Comparison of ENCODE assay signal across 13 mouse cellular contexts in the genomic region with DNA sequence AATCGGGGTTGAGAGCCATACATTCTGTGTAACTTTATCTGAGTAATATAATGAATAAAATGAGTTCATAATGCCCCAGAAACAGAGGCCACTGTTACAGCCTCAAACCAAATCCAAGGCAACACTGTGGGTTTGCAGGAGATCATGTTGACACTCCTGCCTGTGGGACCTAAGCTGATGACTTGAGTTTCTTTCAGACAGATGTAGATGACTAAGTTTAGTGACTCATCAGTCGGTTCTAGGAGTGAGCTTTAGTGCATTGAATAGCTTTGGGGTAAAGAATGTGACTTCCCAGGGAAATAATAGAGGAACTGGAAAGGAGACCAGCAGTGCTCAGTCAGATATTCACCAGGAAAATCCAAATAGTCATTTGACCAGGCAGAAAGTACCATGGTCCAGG. TPM values are rescaled to one million over a fixed set of nuclear protein-coding genes. Genes with fewer than 3 reads are reported as not detected.
DNase-seq lines count a peak whose midpoint lies in the region; ATAC-seq and TF ChIP-seq lines count a peak whose summit lies in the region.
"Had no signal": no experiment of that assay in that cellular context is flagged by ENCODE, and none has a peak within 500 bp of the region (broad histone marks: within the 10 kb centered on the region; RNA-seq: fewer than 3 reads in every experiment).

No protein-coding gene starts in this region.

- peaks cover 8% of the 10 kb centered on the region for H3K27me3 ChIP-seq in embryonic facial prominence, embryonic 14.5 days (replicated peaks; ENCODE audit: control insufficient read depth, insufficient read depth, low read length)
- peaks cover 35% of the 10 kb centered on the region for H3K27me3 ChIP-seq in embryonic facial prominence, embryonic 10.5 days (replicated peaks; ENCODE audit: low read depth, poor library complexity, severe bottlenecking)
- H3K27me3 ChIP-seq in liver, adult 2 months (ENCODE audit: control insufficient read depth, insufficient read depth, low read length), result no peaks in the 10 kb centered on the region
- H3K27me3 ChIP-seq in intestine, embryonic 15.5 days (replicated peaks), result no peaks in the 10 kb centered on the region
- no peaks in the 10 kb centered on the region for H3K27me3 ChIP-seq in neural tube, embryonic 15.5 days (replicated peaks)

- peaks cover 5% of the 10 kb centered on the region for H3K4me1 ChIP-seq in embryonic facial prominence, embryonic 14.5 days (ENCODE audit: control insufficient read depth, insufficient read depth, low read length)
- H3K4me1 ChIP-seq in embryonic facial prominence, embryonic 10.5 days, result peaks cover 24% of the 10 kb centered on the region
- no peaks in the 10 kb centered on the region for H3K4me1 ChIP-seq in liver, adult 2 months (ENCODE audit: control insufficient read depth, insufficient read depth, low read length)
- peaks cover 13% of the 10 kb centered on the region for H3K4me1 ChIP-seq in intestine, embryonic 15.5 days (replicated peaks)
- H3K4me1 ChIP-seq in neural tube, embryonic 15.5 days, result peaks cover 17% of the 10 kb centered on the region
- H3K4me1 ChIP-seq: liver, embryonic 13.5 days had no signal

- no peak for DNase-seq in embryonic facial prominence, embryonic 14.5 days (ENCODE audit: low spot score)
- DNase-seq in embryonic facial prominence, embryonic 10.5 days (ENCODE audit: low spot score), result no peak
- DNase-seq in liver, adult 2 months (ENCODE audit: extremely low read depth, low read depth, low spot score), result no peak
- no peak for DNase-seq in liver
- no peak for DNase-seq in left cerebral cortex, adult 11 months (ENCODE audit: low spot score)
- DNase-seq in layer of hippocampus, postnatal 10 days (ENCODE audit: low spot score in 2 of 2), result no peak
- DNase-seq: adrenal gland, postnatal 10 days; cerebellum, postnatal 10 days; layer of hippocampus, adult 9-11 months; liver, embryonic 13.5 days had no signal

- no peak overlapping the region for H3K9ac ChIP-seq in embryonic facial prominence, embryonic 14.5 days (ENCODE audit: low read depth, low read length)
- no peak overlapping the region for H3K9ac ChIP-seq in liver, adult 2 months (ENCODE audit: low read depth, low read length)
- H3K9ac ChIP-seq in intestine, embryonic 15.5 days, result no peak overlapping the region
- no peak overlapping the region for H3K9ac ChIP-seq in neural tube, embryonic 15.5 days (replicated peaks)
- H3K9ac ChIP-seq: liver, embryonic 13.5 days had no signal

- ATAC-seq in embryonic facial prominence, embryonic 14.5 days (ENCODE audit: low read depth), result no peak
- no peak for ATAC-seq in intestine, embryonic 15.5 days
- ATAC-seq in neural tube, embryonic 15.5 days (ENCODE audit: low FRiP score), result no peak

- TF ChIP-seq CTCF in liver, adult 2 months (IDR thresholded peaks at IDR 0.05; ENCODE audit: low read depth, low read length), result no peak

- no peaks in the 10 kb centered on the region for H3K36me3 ChIP-seq in embryonic facial prominence, embryonic 14.5 days (ENCODE audit: control insufficient read depth, insufficient read depth, low read length)
- no peaks in the 10 kb centered on the region for H3K36me3 ChIP-seq in embryonic facial prominence, embryonic 10.5 days (replicated peaks)
- H3K36me3 ChIP-seq in liver, adult 2 months (ENCODE audit: control insufficient read depth, insufficient read depth, low read length), result no peaks in the 10 kb centered on the region
- H3K36me3 ChIP-seq in intestine, embryonic 15.5 days, result no peaks in the 10 kb centered on the region
- no peaks in the 10 kb centered on the region for H3K36me3 ChIP-seq in neural tube, embryonic 15.5 days
- H3K36me3 ChIP-seq: liver, embryonic 13.5 days had no signal

- 0 out of 2 replicates have a peak overlapping the region, but pooled peaks have one; percentile 11 for H3K4me2 ChIP-seq in embryonic facial prominence, embryonic 14.5 days (ENCODE audit: low read depth, low read length)
- peak overlapping the region; percentile 91 for H3K4me2 ChIP-seq in intestine, embryonic 15.5 days (replicated peaks)
- H3K4me2 ChIP-seq in neural tube, embryonic 15.5 days, result peak overlapping the region; percentile 95
- H3K4me2 ChIP-seq: liver, embryonic 13.5 days had no signal

- TF ChIP-seq POLR2A in liver, adult 2 months (IDR thresholded peaks at IDR 0.05; ENCODE audit: extremely low read depth, insufficient read depth, low read length), result no peak

- H3K4me3 ChIP-seq in embryonic facial prominence, embryonic 14.5 days (ENCODE audit: low read depth, low read length), result no peak overlapping the region
- H3K4me3 ChIP-seq in embryonic facial prominence, embryonic 10.5 days, result no peak overlapping the region
- 0 out of 2 replicates have a peak overlapping the region, but pooled peaks have one; percentile 11 for H3K4me3 ChIP-seq in liver, adult 2 months (ENCODE audit: insufficient read depth, low read depth, low read length)
- H3K4me3 ChIP-seq in intestine, embryonic 15.5 days (replicated peaks), result peak overlapping the region; percentile 53
- H3K4me3 ChIP-seq in neural tube, embryonic 15.5 days (replicated peaks), result 0 out of 2 replicates have a peak overlapping the region, but pooled peaks have one; percentile 3
- H3K4me3 ChIP-seq: liver, embryonic 13.5 days had no signal

- 68% methylated on average over 2 of the region's 2 CpGs for WGBS in embryonic facial prominence, embryonic 14.5 days
- WGBS in embryonic facial prominence, embryonic 10.5 days, result 87% methylated on average over 2 of the region's 2 CpGs
- WGBS in liver, adult 2 months, result 73% methylated on average over 2 of the region's 2 CpGs
- WGBS in intestine, embryonic 15.5 days, result 75% methylated on average over 2 of the region's 2 CpGs
- 79% methylated on average over 2 of the region's 2 CpGs for WGBS in neural tube, embryonic 15.5 days

- no peaks in the 10 kb centered on the region for H3K9me3 ChIP-seq in embryonic facial prominence, embryonic 14.5 days (ENCODE audit: control insufficient read depth, low read length)
- no peaks in the 10 kb centered on the region for H3K9me3 ChIP-seq in embryonic facial prominence, embryonic 10.5 days
- H3K9me3 ChIP-seq in intestine, embryonic 15.5 days, result no peaks in the 10 kb centered on the region
- no peaks in the 10 kb centered on the region for H3K9me3 ChIP-seq in neural tube, embryonic 15.5 days (replicated peaks)
- H3K9me3 ChIP-seq: liver, embryonic 13.5 days had no signal

- no peaks in the 10 kb centered on the region for H3K79me2 ChIP-seq in liver, adult 2 months (ENCODE audit: control insufficient read depth, insufficient read depth, low read length)

- no peak overlapping the region for H3K27ac ChIP-seq in embryonic facial prominence, embryonic 14.5 days (replicated peaks; ENCODE audit: low read depth, low read length)
- H3K27ac ChIP-seq in embryonic facial prominence, embryonic 10.5 days (replicated peaks), result no peak overlapping the region
- H3K27ac ChIP-seq in liver, adult 2 months (replicated peaks; ENCODE audit: insufficient read depth, low read depth, low read length), result no peak overlapping the region
- H3K27ac ChIP-seq in intestine, embryonic 15.5 days, result no peak overlapping the region
- H3K27ac ChIP-seq in neural tube, embryonic 15.5 days (replicated peaks), result no peak overlapping the region
- H3K27ac ChIP-seq: liver, embryonic 13.5 days had no signal

RNA-seq across cellular contexts. Expression of a gene that starts 3.8 kb away (rescaled TPM):
- polyA plus RNA-seq in embryonic facial prominence, embryonic 14.5 days (2014; fragmentation: Nextera tagmentation; extraction: Ambion mirVana), result 51.4 and 56.7 TPM in 2 replicates
- 21.1 and 34.5 TPM in 2 replicates for polyA plus RNA-seq in embryonic facial prominence, embryonic 10.5 days (2016; fragmentation: Nextera tagmentation; extraction: Ambion mirVana)
- 9.5 and 12.0 TPM in 2 replicates for total RNA-seq in liver, adult 2 months (2014; rRNA removed)
- 2.8 and 3.0 TPM in 2 replicates for polyA plus RNA-seq in liver, adult 2 months (2012; rRNA removed)
- polyA plus RNA-seq in intestine, embryonic 15.5 days (2015; fragmentation: Nextera tagmentation; extraction: Ambion mirVana), result 136 and 159 TPM in 2 replicates
- polyA plus RNA-seq in neural tube, embryonic 15.5 days (2015; fragmentation: Nextera tagmentation; extraction: Ambion mirVana), result 69.1 and 83.8 TPM in 2 replicates
- 100 to 1,000 TPM; 134 to 138 TPM for total RNA-seq in layer of hippocampus, postnatal 10 days (2021)
- total RNA-seq: neutrophil, adult 5-6 weeks had no signal

Comparison
In these comparisons a context has a peak if more than half of its experiments do, and no peak if none do; other contexts are left out.
1. H3K4me2 ChIP-seq: peak in every context shown above with its lines; median percentile 95 in neural tube, embryonic 15.5 days; 91 in intestine, embryonic 15.5 days; 11 in embryonic facial prominence, embryonic 14.5 days.
2. H3K4me3 ChIP-seq: peak in liver, adult 2 months (single experiment), intestine, embryonic 15.5 days (single experiment) and neural tube, embryonic 15.5 days (single experiment); none in embryonic facial prominence, embryonic 14.5 days (single experiment) and embryonic facial prominence, embryonic 10.5 days (single experiment).